Comparison of ENCODE assay signal across 24 mouse cellular contexts in the genomic region with DNA sequence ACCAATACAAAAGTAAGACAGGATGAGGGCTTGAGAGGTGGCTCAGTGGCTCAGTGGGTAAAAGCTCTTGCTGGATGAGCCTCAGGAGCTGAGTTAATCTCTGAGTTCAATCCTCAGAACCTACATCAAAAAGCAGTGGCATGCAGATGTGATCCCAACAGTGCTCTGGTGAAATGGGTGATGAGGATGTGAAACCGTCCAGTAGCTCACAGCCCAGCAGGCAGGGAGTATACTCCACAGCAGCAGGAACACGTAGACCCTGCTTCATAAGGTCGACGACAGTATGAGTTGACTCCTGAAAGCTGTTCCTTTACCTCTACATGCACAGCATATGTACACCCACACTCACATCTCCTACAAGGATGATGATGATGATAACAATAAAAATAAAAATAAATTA. TPM values are rescaled to one million over a fixed set of nuclear protein-coding genes. Genes with fewer than 3 reads are reported as not detected.
DNase-seq lines count a peak whose midpoint lies in the region; ATAC-seq lines count a peak whose summit lies in the region.
"Had no signal": no experiment of that assay in that cellular context is flagged by ENCODE, and none has a peak within 500 bp of the region (broad histone marks: within the 10 kb centered on the region; RNA-seq: fewer than 3 reads in every experiment).

No protein-coding gene starts in this region.

- peak; percentile 28 for DNase-seq in heart, adult 11 months
- DNase-seq in heart, adult 9 months (ENCODE audit: low spot score in 2 of 2) = no peak
- peak; percentile 13 for DNase-seq in splenic B cell, adult 2 months (ENCODE audit: low read depth, low spot score)
- DNase-seq in layer of hippocampus, adult 11-12 months (ENCODE audit: low spot score) = no peak
- no peak for DNase-seq in cerebellum, adult 9-10 months
- DNase-seq: adrenal gland, adult 2 months; adrenal gland, postnatal 10 days; adrenal gland, postnatal 25 days; cerebellum, adult 11-12 months; cerebellum, adult 2 months; cerebellum, adult 9-11 months; cerebellum, postnatal 14 days; cerebellum, postnatal 36 days; forebrain, postnatal 0 days had no signal

- H3K27me3 ChIP-seq in splenic B cell, adult 2 months (ENCODE audit: control insufficient read depth, insufficient read depth, low read length, poor library complexity, severe bottlenecking) = no peaks in the 10 kb centered on the region
- no peaks in the 10 kb centered on the region for H3K27me3 ChIP-seq in kidney, embryonic 16.5 days (ENCODE audit: insufficient read depth, low read length)
- H3K27me3 ChIP-seq: embryonic facial prominence, embryonic 12.5 days; forebrain, embryonic 13.5 days; forebrain, embryonic 15.5 days; Patski had no signal

- H3K36me3 ChIP-seq in splenic B cell, adult 2 months (ENCODE audit: control insufficient read depth, insufficient read depth, low read length, poor library complexity, severe bottlenecking) = no peaks in the 10 kb centered on the region
- H3K36me3 ChIP-seq in kidney, embryonic 16.5 days (ENCODE audit: insufficient read depth, low read length) = no peaks in the 10 kb centered on the region
- H3K36me3 ChIP-seq: embryonic facial prominence, embryonic 10.5 days; embryonic facial prominence, embryonic 12.5 days; forebrain, embryonic 15.5 days; G1E had no signal

- H3K4me1 ChIP-seq in kidney, embryonic 16.5 days (ENCODE audit: insufficient read depth, low read length) = no peaks in the 10 kb centered on the region
- H3K4me1 ChIP-seq: embryonic facial prominence, embryonic 10.5 days; embryonic facial prominence, embryonic 12.5 days; forebrain, embryonic 13.5 days; forebrain, embryonic 15.5 days had no signal

- no peak overlapping the region for H3K9ac ChIP-seq in kidney, embryonic 16.5 days (replicated peaks; ENCODE audit: low read length)
- H3K9ac ChIP-seq: embryonic facial prominence, embryonic 12.5 days; forebrain, embryonic 13.5 days; forebrain, embryonic 15.5 days; forebrain, postnatal 0 days had no signal

- H3K9me3 ChIP-seq in kidney, embryonic 16.5 days (ENCODE audit: low read length) = no peaks in the 10 kb centered on the region
- H3K9me3 ChIP-seq: embryonic facial prominence, embryonic 10.5 days; forebrain, embryonic 13.5 days; forebrain, embryonic 15.5 days; G1E had no signal

- 0 out of 2 replicates have a peak, but pooled peaks have one; percentile 34 for ATAC-seq in common myeloid progenitor, adult 5-6 weeks (replicated peaks; ENCODE audit: low read depth, poor library complexity, severe bottlenecking)
- ATAC-seq in megakaryocyte, adult 5-6 weeks (ENCODE audit: poor library complexity, severe bottlenecking) = peak; percentile 91
- no peak for ATAC-seq in kidney, embryonic 16.5 days (ENCODE audit: low FRiP score, low TSS enrichment)
- ATAC-seq: activated CD4-positive, CD25-positive, alpha-beta regulatory T cell, adult 4 months; forebrain, embryonic 13.5 days; forebrain, embryonic 15.5 days; forebrain, postnatal 0 days; Patski had no signal

- no peak overlapping the region for H3K4me2 ChIP-seq in kidney, embryonic 16.5 days (replicated peaks; ENCODE audit: low read depth, low read length)
- H3K4me2 ChIP-seq: embryonic facial prominence, embryonic 12.5 days; forebrain, embryonic 13.5 days; forebrain, embryonic 15.5 days had no signal

- H3K4me3 ChIP-seq in kidney, embryonic 16.5 days (ENCODE audit: low read length) = no peak overlapping the region
- H3K4me3 ChIP-seq: embryonic facial prominence, embryonic 10.5 days; embryonic facial prominence, embryonic 12.5 days; forebrain, embryonic 13.5 days; forebrain, embryonic 15.5 days had no signal

- no peak overlapping the region for H3K27ac ChIP-seq in kidney, embryonic 16.5 days (ENCODE audit: low read length)
- H3K27ac ChIP-seq: embryonic facial prominence, embryonic 10.5 days; embryonic facial prominence, embryonic 12.5 days; forebrain, embryonic 13.5 days; forebrain, embryonic 15.5 days had no signal

- 83% methylated on average over 4 of the region's 4 CpGs for whole genome bisulfite sequencing in kidney, embryonic 16.5 days

RNA-seq across cellular contexts. Expression of a gene that starts 27.1 kb away (rescaled TPM):
- 3.5 and 5.8 TPM in 2 replicates for total RNA-seq in common myeloid progenitor, adult 5-6 weeks (2017)
- total RNA-seq in megakaryocyte, adult 5-6 weeks (2015) = 11.3 and 14.5 TPM in 2 replicates
- 8.2 and 8.4 TPM in 2 replicates for total RNA-seq in megakaryocyte, adult 5-6 weeks (2017)
- polyA plus RNA-seq in kidney, embryonic 16.5 days (2015; fragmentation: Nextera tagmentation; extraction: Ambion mirVana) = 5.7 and 6.4 TPM in 2 replicates
- total RNA-seq: G1E had no signal
- polyA plus RNA-seq: G1E had no signal

Comparison
In these comparisons a context has a peak if more than half of its experiments do, and no peak if none do; other contexts are left out.
1. DNase-seq: peak in heart, adult 11 months (single experiment) and splenic B cell, adult 2 months (single experiment); none in heart, adult 9 months (0 of 2), layer of hippocampus, adult 11-12 months (single experiment) and cerebellum, adult 9-10 months (single experiment).